Mouse (Mus musculus): ENCODE results near the gene Ica1. TPM values are rescaled to one million over a fixed set of nuclear protein-coding genes. Genes with fewer than 3 reads are reported as not detected.

Ica1 gene
- polyA plus RNA-seq, 1 experiment from 2014 or later, result 5.6 TPM

- H3K9ac ChIP-seq (ENCODE audit: low read depth, low read length), result no peak overlapping the region
- H3K36me3 ChIP-seq (ENCODE audit: control insufficient read depth, insufficient read depth), result no peaks in the 10 kb centered on the region
- 55% methylated on average over 8 of the region's 8 CpGs for WGBS (ENCODE audit: insufficient replicate concordance)
- no peak overlapping the region for H3K4me3 ChIP-seq (ENCODE audit: low read depth, low read length)
- no peaks in the 10 kb centered on the region for H3K27me3 ChIP-seq (ENCODE audit: control insufficient read depth, insufficient read depth, low read depth, low read length)
- no peaks in the 10 kb centered on the region for H3K4me1 ChIP-seq (ENCODE audit: control insufficient read depth, low read depth, low read length)
- ATAC-seq (ENCODE audit: low read depth), result no peak
- H3K4me2 ChIP-seq (ENCODE audit: low read depth, low read length), result no peak overlapping the region
- no peak overlapping the region for H3K27ac ChIP-seq (ENCODE audit: low read length)
- H3K9me3 ChIP-seq (replicated peaks; ENCODE audit: control insufficient read depth, low read length), result no peaks in the 10 kb centered on the region
Observed at GRCm38 (mm10) chr6:8735657-8736492, 42.4 kb downstream of the Ica1 start.

- H3K36me3 ChIP-seq (ENCODE audit: control insufficient read depth, insufficient read depth), result no peaks in the 10 kb centered on the region
- H3K4me2 ChIP-seq (ENCODE audit: low read depth, low read length), result no peak overlapping the region
- H3K9me3 ChIP-seq (replicated peaks; ENCODE audit: control insufficient read depth, low read length), result no peaks in the 10 kb centered on the region
- H3K4me1 ChIP-seq (ENCODE audit: control insufficient read depth, low read depth, low read length), result no peaks in the 10 kb centered on the region
- no peak overlapping the region for H3K4me3 ChIP-seq (ENCODE audit: low read depth, low read length)
- H3K27me3 ChIP-seq (ENCODE audit: control insufficient read depth, insufficient read depth, low read depth, low read length), result no peaks in the 10 kb centered on the region
- no peak overlapping the region for H3K9ac ChIP-seq (ENCODE audit: low read depth, low read length)
- no peak overlapping the region for H3K27ac ChIP-seq (ENCODE audit: low read length)
- ATAC-seq (ENCODE audit: low read depth), result no peak
- WGBS (ENCODE audit: insufficient replicate concordance), result 66% methylated on average over 3 of the region's 3 CpGs
Observed at GRCm38 (mm10) chr6:8735044-8735443, 43.2 kb downstream of the Ica1 start.

- 59% methylated on average over 5 of the region's 5 CpGs for WGBS (ENCODE audit: insufficient replicate concordance)
- H3K27ac ChIP-seq (ENCODE audit: low read length), result no peak overlapping the region
- no peak for ATAC-seq (ENCODE audit: low read depth)
Observed at GRCm38 (mm10) chr6:8732492-8732891, 45.8 kb downstream of the Ica1 start.

GRCm38 (mm10) chr6:8731656-8732191 lies 46.6 kb downstream of the Ica1 start:
- peak; percentile 65; the same call in 1 of the 2 replicates for ATAC-seq (ENCODE audit: low read depth)
- Histone ChIP-seq H3K9ac (ENCODE audit: low read depth, low read length) (no peak overlapping the region), H3K27me3 (ENCODE audit: control insufficient read depth, insufficient read depth, low read depth, low read length) (no peaks in the 10 kb centered on the region), H3K4me3 (ENCODE audit: low read depth, low read length) (no peak overlapping the region), H3K36me3 (ENCODE audit: control insufficient read depth, insufficient read depth) (no peaks in the 10 kb centered on the region), H3K27ac (ENCODE audit: low read length) (no peak overlapping the region), H3K4me1 (ENCODE audit: control insufficient read depth, low read depth, low read length) (no peaks in the 10 kb centered on the region), H3K4me2 (ENCODE audit: low read depth, low read length) (no peak overlapping the region), H3K9me3 (replicated peaks; ENCODE audit: control insufficient read depth, low read length) (no peaks in the 10 kb centered on the region)
- WGBS (ENCODE audit: insufficient replicate concordance), result 38% methylated on average over 4 of the region's 4 CpGs

More at GRCm38 (mm10) chr6:8732492-8732891, 45.8 kb downstream of the Ica1 start:
- Histone ChIP-seq H3K27me3 (ENCODE audit: control insufficient read depth, insufficient read depth, low read depth, low read length) (no peaks in the 10 kb centered on the region), H3K9ac (ENCODE audit: low read depth, low read length) (no peak overlapping the region), H3K4me2 (ENCODE audit: low read depth, low read length) (no peak overlapping the region), H3K4me1 (ENCODE audit: control insufficient read depth, low read depth, low read length) (no peaks in the 10 kb centered on the region), H3K36me3 (ENCODE audit: control insufficient read depth, insufficient read depth) (no peaks in the 10 kb centered on the region), H3K9me3 (replicated peaks; ENCODE audit: control insufficient read depth, low read length) (no peaks in the 10 kb centered on the region), H3K4me3 (ENCODE audit: low read depth, low read length) (no peak overlapping the region)

DNA sequence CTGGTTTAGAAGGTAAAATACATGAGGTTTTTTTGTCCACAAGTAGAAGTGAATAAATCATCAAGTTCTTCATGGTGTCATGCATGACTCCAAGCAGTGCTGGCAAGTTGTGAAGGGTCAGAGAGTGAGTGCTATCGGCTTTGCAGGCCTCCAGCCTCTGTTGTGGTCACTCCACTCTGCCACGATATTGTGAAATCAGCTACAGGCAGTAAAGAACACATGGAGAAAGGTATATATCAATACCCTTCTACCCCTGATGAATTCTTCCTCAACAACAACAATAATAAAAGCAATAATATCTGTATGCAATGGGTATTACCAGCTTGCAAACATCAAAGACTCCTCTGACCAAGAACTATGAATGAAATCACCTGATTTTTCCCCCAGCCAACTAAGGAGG lies 47.9 kb downstream of the Ica1 start:
- Histone ChIP-seq H3K27me3 (ENCODE audit: control insufficient read depth, insufficient read depth, low read depth, low read length) (no peaks in the 10 kb centered on the region), H3K9me3 (replicated peaks; ENCODE audit: control insufficient read depth, low read length) (no peaks in the 10 kb centered on the region), H3K36me3 (ENCODE audit: control insufficient read depth, insufficient read depth) (no peaks in the 10 kb centered on the region), H3K4me1 (ENCODE audit: control insufficient read depth, low read depth, low read length) (no peaks in the 10 kb centered on the region), H3K4me2 (ENCODE audit: low read depth, low read length) (no peak overlapping the region), H3K9ac (ENCODE audit: low read depth, low read length) (no peak overlapping the region), H3K4me3 (ENCODE audit: low read depth, low read length) (no peak overlapping the region), H3K27ac (ENCODE audit: low read length) (no peak overlapping the region)
- 44% methylated on average over 2 of the region's 2 CpGs for WGBS (ENCODE audit: insufficient replicate concordance)
- ATAC-seq (ENCODE audit: low read depth), result no peak

DNA sequence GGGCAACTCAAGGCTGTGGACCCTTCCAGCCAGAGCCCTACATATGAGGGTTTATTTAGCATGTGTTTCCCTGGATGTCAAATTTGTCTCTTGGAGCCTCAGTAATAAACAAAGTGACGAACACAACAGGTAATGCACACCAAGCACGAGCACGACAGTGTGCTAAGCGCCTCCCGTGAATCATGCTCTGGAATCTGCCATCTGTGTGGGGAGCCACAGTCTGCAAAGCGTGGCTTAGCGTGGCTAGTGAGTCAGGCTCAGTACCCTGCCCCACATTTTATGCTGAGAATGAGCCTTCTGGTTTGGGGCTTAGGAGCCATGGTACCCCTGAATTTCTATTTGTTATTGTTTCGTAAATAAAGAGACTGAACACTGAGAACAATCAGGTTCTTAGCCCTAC lies 50.5 kb downstream of the Ica1 start:
- no peaks in the 10 kb centered on the region for H3K4me1 ChIP-seq (ENCODE audit: control insufficient read depth, low read depth, low read length)
- ATAC-seq (ENCODE audit: low read depth), result no peak
- H3K27me3 ChIP-seq (ENCODE audit: control insufficient read depth, insufficient read depth, low read depth, low read length), result no peaks in the 10 kb centered on the region
- no peaks in the 10 kb centered on the region for H3K36me3 ChIP-seq (ENCODE audit: control insufficient read depth, insufficient read depth)
- H3K9ac ChIP-seq (ENCODE audit: low read depth, low read length), result no peak overlapping the region
- no peaks in the 10 kb centered on the region for H3K9me3 ChIP-seq (replicated peaks; ENCODE audit: control insufficient read depth, low read length)
- 70% methylated on average over 8 of the region's 8 CpGs for WGBS (ENCODE audit: insufficient replicate concordance)
- H3K4me3 ChIP-seq (ENCODE audit: low read depth, low read length), result no peak overlapping the region
- H3K4me2 ChIP-seq (ENCODE audit: low read depth, low read length), result no peak overlapping the region
- no peak overlapping the region for H3K27ac ChIP-seq (ENCODE audit: low read length)

GRCm38 (mm10) chr6:8725610-8726009 lies 52.7 kb downstream of the Ica1 start:
- Histone ChIP-seq H3K9me3 (replicated peaks; ENCODE audit: control insufficient read depth, low read length) (no peaks in the 10 kb centered on the region), H3K4me3 (ENCODE audit: low read depth, low read length) (no peak overlapping the region), H3K27me3 (ENCODE audit: control insufficient read depth, insufficient read depth, low read depth, low read length) (no peaks in the 10 kb centered on the region), H3K36me3 (ENCODE audit: control insufficient read depth, insufficient read depth) (no peaks in the 10 kb centered on the region), H3K9ac (ENCODE audit: low read depth, low read length) (no peak overlapping the region), H3K4me1 (ENCODE audit: control insufficient read depth, low read depth, low read length) (no peaks in the 10 kb centered on the region), H3K4me2 (ENCODE audit: low read depth, low read length) (no peak overlapping the region), H3K27ac (ENCODE audit: low read length) (no peak overlapping the region)
- no peak for ATAC-seq (ENCODE audit: low read depth)
- WGBS (ENCODE audit: insufficient replicate concordance), result 46% methylated on average over 1 of the region's 1 CpGs

DNA sequence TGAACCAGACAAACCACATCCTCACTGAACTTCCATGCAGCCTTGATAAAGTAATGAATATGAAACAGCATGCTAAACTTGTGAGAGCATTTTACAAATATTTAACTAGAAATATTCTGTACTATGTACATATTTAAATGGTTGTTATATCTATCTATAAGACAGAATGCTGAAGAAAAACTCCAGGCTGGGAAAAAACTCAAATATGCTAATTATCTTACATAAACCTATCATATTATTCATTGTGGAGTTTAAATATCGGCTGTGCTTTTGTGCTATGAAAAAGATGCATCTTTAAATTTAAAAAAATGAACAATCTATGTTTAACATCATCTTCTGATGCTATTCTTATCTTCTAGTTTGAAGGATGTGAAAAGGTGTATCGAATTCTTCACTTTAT lies 58.6 kb downstream of the Ica1 start:
- Histone ChIP-seq H3K4me1 (ENCODE audit: control insufficient read depth, low read depth, low read length) (no peaks in the 10 kb centered on the region), H3K9ac (ENCODE audit: low read depth, low read length) (no peak overlapping the region), H3K27ac (ENCODE audit: low read length) (no peak overlapping the region), H3K4me2 (ENCODE audit: low read depth, low read length) (no peak overlapping the region), H3K9me3 (replicated peaks; ENCODE audit: control insufficient read depth, low read length) (no peaks in the 10 kb centered on the region), H3K4me3 (ENCODE audit: low read depth, low read length) (no peak overlapping the region), H3K36me3 (ENCODE audit: control insufficient read depth, insufficient read depth) (no peaks in the 10 kb centered on the region), H3K27me3 (ENCODE audit: control insufficient read depth, insufficient read depth, low read depth, low read length) (no peaks in the 10 kb centered on the region)
- ATAC-seq (ENCODE audit: low read depth), result no peak
- WGBS (ENCODE audit: insufficient replicate concordance), result 61% methylated on average over 2 of the region's 2 CpGs

DNA sequence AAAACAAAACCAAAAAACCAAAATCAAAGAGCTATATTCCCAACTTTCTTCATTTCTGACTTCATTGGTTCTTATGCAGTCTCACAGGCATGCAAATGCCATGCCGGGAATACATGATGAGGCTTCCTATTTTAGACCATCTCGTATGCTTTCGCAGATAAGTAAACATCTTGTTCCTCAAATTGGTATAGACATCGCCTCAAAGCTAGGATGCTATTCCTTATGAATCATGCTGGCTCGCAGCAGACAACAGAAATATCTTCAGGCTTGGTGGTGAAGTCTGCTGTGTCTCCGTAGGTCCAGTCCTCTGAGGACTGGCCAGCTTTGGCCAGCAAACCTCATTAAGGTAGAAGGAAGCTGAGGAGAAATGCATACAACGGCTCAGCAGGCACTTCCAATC lies 60.3 kb downstream of the Ica1 start:
- no peaks in the 10 kb centered on the region for H3K27me3 ChIP-seq (ENCODE audit: control insufficient read depth, insufficient read depth, low read depth, low read length)
- H3K36me3 ChIP-seq (ENCODE audit: control insufficient read depth, insufficient read depth), result no peaks in the 10 kb centered on the region
- ATAC-seq (ENCODE audit: low read depth), result no peak
- 63% methylated on average over 7 of the region's 7 CpGs for WGBS (ENCODE audit: insufficient replicate concordance)
- H3K4me2 ChIP-seq (ENCODE audit: low read depth, low read length), result no peak overlapping the region
- H3K27ac ChIP-seq (ENCODE audit: low read length), result no peak overlapping the region
- H3K9ac ChIP-seq (ENCODE audit: low read depth, low read length), result no peak overlapping the region
- no peaks in the 10 kb centered on the region for H3K4me1 ChIP-seq (ENCODE audit: control insufficient read depth, low read depth, low read length)
- H3K9me3 ChIP-seq (replicated peaks; ENCODE audit: control insufficient read depth, low read length), result no peaks in the 10 kb centered on the region
- no peak overlapping the region for H3K4me3 ChIP-seq (ENCODE audit: low read depth, low read length)

Measured in liver, embryonic 16.5 days (tissue).